Mouse (Mus musculus) stomach, embryonic 16.5 days (tissue): ENCODE data around the gene Zbtb16. TPM values are rescaled to one million over a fixed set of nuclear protein-coding genes. Genes with fewer than 3 reads are reported as not detected.
A peak's percentile ranks its signal among the peaks of the same experiment; 100 is the strongest.

Source experiments
- ATAC-seq: fragments of 200-750 bp; cut with Nextera tagmentation; 2 replicates; pipeline ENCODE4 v1.8.0; 2017; ENCODE audit warnings: moderate number of reproducible peaks, moderate TSS enrichment; ENCODE audit not compliant: insufficient read depth, low FRiP score
- H3K27ac ChIP-seq: fragments of 300-500 bp; sonication (generic); 2 replicates; pipeline ENCODE4 v1.5.1; 2014; ENCODE audit warnings: low read length
- H3K27me3 ChIP-seq: fragments of 300-500 bp; sonication (generic); 2 replicates; pipeline ENCODE4 v1.6.1; 2014; ENCODE audit warnings: low read length, control low read depth, mixed read lengths; ENCODE audit not compliant: control insufficient read depth, insufficient read depth
- H3K36me3 ChIP-seq: fragments of 300-500 bp; sonication (generic); 2 replicates; pipeline ENCODE4 v1.6.1; 2014; ENCODE audit warnings: low read length; ENCODE audit not compliant: control insufficient read depth, insufficient read depth
- H3K4me1 ChIP-seq: fragments of 300-500 bp; sonication (generic); 2 replicates; pipeline ENCODE4 v1.6.1; 2014; ENCODE audit warnings: low read length, control low read depth, mixed read lengths; ENCODE audit not compliant: control insufficient read depth, insufficient read depth
- H3K4me2 ChIP-seq: fragments of 300-500 bp; sonication (generic); 2 replicates; pipeline ENCODE4 v1.6.1; 2014; ENCODE audit warnings: low read depth, low read length, mixed read lengths
- H3K4me3 ChIP-seq: fragments of 300-500 bp; sonication (generic); replicated peaks from 2 replicates; pipeline ENCODE4 v1.5.1; 2014; ENCODE audit warnings: mild to moderate bottlenecking, low read length
- H3K9ac ChIP-seq: fragments of 300-500 bp; sonication (generic); 2 replicates; pipeline ENCODE4 v1.6.1; 2014; ENCODE audit warnings: low read length
- H3K9me3 ChIP-seq: fragments of 300-500 bp; sonication (generic); replicated peaks from 2 replicates; pipeline ENCODE4 v1.6.1; 2016; ENCODE audit warnings: low read length, control low read depth; ENCODE audit not compliant: control insufficient read depth
- WGBS: fragments of 180-500 bp; shearing (Covaris S2); extraction: QIAGEN DNeasy Blood & Tissue Kit; methylation state at CpG from one replicate; pipeline ENCODE4 v1.1.7; 2014; 5-methylcytosine and 5-hydroxymethylcytosine counted together
- polyA plus RNA-seq: library from polyadenylated mRNA; unstranded; fragments of >200 nt; fragmentation: Nextera tagmentation; extraction: Ambion mirVana; gene quantifications from 2 replicates; pipeline ENCODE4 v1.2.1, GENCODE M21; 2015

Zbtb16 gene
- polyA plus RNA-seq, 1 experiment from 2014 or later = 5.1 TPM

- WGBS = 67% methylated on average over 4 of the region's 4 CpGs
- Histone ChIP-seq H3K36me3 (no peaks in the 10 kb centered on the region), H3K27me3 (no peaks in the 10 kb centered on the region; the same call in 1 of the 2 replicates), H3K4me3 (no peak overlapping the region), H3K27ac (peak overlapping the region; percentile 50; the same call in 1 of the 2 replicates), H3K4me2 (no peak overlapping the region), H3K9me3 (no peaks in the 10 kb centered on the region), H3K9ac (no peak overlapping the region), H3K4me1 (0 out of 2 replicates have a peak, but pooled peaks cover 8% of the 10 kb centered on the region)
- no peak for ATAC-seq
Observed at GRCm38 (mm10) chr9:48695796-48696195, 140.2 kb downstream of the Zbtb16 start.

- Histone ChIP-seq H3K9me3 (no peaks in the 10 kb centered on the region), H3K4me2 (0 out of 2 replicates have a peak overlapping the region, but pooled peaks have one; percentile 4), H3K27me3 (no peaks in the 10 kb centered on the region), H3K4me1 (0 out of 2 replicates have a peak, but pooled peaks cover 8% of the 10 kb centered on the region), H3K36me3 (no peaks in the 10 kb centered on the region), H3K27ac (peak overlapping the region; percentile 50), H3K4me3 (no peak overlapping the region), H3K9ac (no peak overlapping the region)
- 14% methylated on average over 10 of the region's 10 CpGs for WGBS
- ATAC-seq = peak; percentile 67; the same call in 1 of the 2 replicates
Observed at GRCm38 (mm10) chr9:48694616-48695061, 141.4 kb downstream of the Zbtb16 start.

GRCm38 (mm10) chr9:48693696-48694095 is 142.3 kb downstream of the Zbtb16 start:
- no peak overlapping the region for H3K4me3 ChIP-seq
- no peaks in the 10 kb centered on the region for H3K27me3 ChIP-seq
- no peak overlapping the region for H3K9ac ChIP-seq
- ATAC-seq = no peak
- H3K27ac ChIP-seq = peak overlapping the region; percentile 50; the same call in 1 of the 2 replicates
- no peak overlapping the region for H3K4me2 ChIP-seq
- no peaks in the 10 kb centered on the region for H3K9me3 ChIP-seq
- 60% methylated on average over 7 of the region's 7 CpGs for WGBS
- H3K36me3 ChIP-seq = no peaks in the 10 kb centered on the region
- peaks cover 8% of the 10 kb centered on the region; the same call in 1 of the 2 replicates for H3K4me1 ChIP-seq

- Histone ChIP-seq H3K4me3 (no peak overlapping the region), H3K27me3 (no peaks in the 10 kb centered on the region), H3K4me1 (peaks cover 3% of the 10 kb centered on the region; the same call in 1 of the 2 replicates), H3K4me2 (no peak overlapping the region), H3K27ac (no peak overlapping the region), H3K9ac (no peak overlapping the region), H3K36me3 (no peaks in the 10 kb centered on the region), H3K9me3 (no peaks in the 10 kb centered on the region)
- 73% methylated on average over 1 of the region's 1 CpGs for WGBS
- no peak for ATAC-seq
Observed at GRCm38 (mm10) chr9:48689718-48689980, 146.4 kb downstream of the Zbtb16 start.

GRCm38 (mm10) chr9:48688859-48689717 is 146.9 kb downstream of the Zbtb16 start:
- WGBS = 70% methylated on average over 6 of the region's 6 CpGs
- no peaks in the 10 kb centered on the region for H3K9me3 ChIP-seq
- H3K27ac ChIP-seq = no peak overlapping the region
- ATAC-seq = no peak
- no peaks in the 10 kb centered on the region for H3K27me3 ChIP-seq
- H3K36me3 ChIP-seq = no peaks in the 10 kb centered on the region
- H3K4me2 ChIP-seq = no peak overlapping the region
- H3K4me1 ChIP-seq = no peaks in the 10 kb centered on the region; the same call in 1 of the 2 replicates
- no peak overlapping the region for H3K4me3 ChIP-seq
- no peak overlapping the region for H3K9ac ChIP-seq

GRCm38 (mm10) chr9:48687891-48688290 is 148.1 kb downstream of the Zbtb16 start:
- ATAC-seq = no peak
- WGBS = 73% methylated on average over 7 of the region's 7 CpGs
- Histone ChIP-seq H3K4me3 (no peak overlapping the region), H3K9ac (no peak overlapping the region), H3K27ac (no peak overlapping the region), H3K4me2 (no peak overlapping the region), H3K9me3 (no peaks in the 10 kb centered on the region), H3K36me3 (no peaks in the 10 kb centered on the region), H3K27me3 (no peaks in the 10 kb centered on the region), H3K4me1 (no peaks in the 10 kb centered on the region; the same call in 1 of the 2 replicates)

- Histone ChIP-seq H3K27me3 (no peaks in the 10 kb centered on the region), H3K9ac (no peak overlapping the region), H3K4me1 (no peaks in the 10 kb centered on the region; the same call in 1 of the 2 replicates), H3K4me3 (no peak overlapping the region), H3K4me2 (no peak overlapping the region), H3K9me3 (no peaks in the 10 kb centered on the region), H3K36me3 (no peaks in the 10 kb centered on the region), H3K27ac (no peak overlapping the region)
- ATAC-seq = no peak
- 66% methylated on average over 7 of the region's 7 CpGs for WGBS
Observed at GRCm38 (mm10) chr9:48685721-48686120, 150.3 kb downstream of the Zbtb16 start.

GRCm38 (mm10) chr9:48684144-48684543 is 151.9 kb downstream of the Zbtb16 start:
- Histone ChIP-seq H3K4me1 (peaks cover 5% of the 10 kb centered on the region; the same call in 1 of the 2 replicates), H3K27me3 (no peaks in the 10 kb centered on the region), H3K36me3 (no peaks in the 10 kb centered on the region), H3K9ac (no peak overlapping the region), H3K4me2 (no peak overlapping the region), H3K27ac (no peak overlapping the region), H3K9me3 (no peaks in the 10 kb centered on the region), H3K4me3 (no peak overlapping the region)
- WGBS = 84% methylated on average over 5 of the region's 5 CpGs
- no peak for ATAC-seq

GRCm38 (mm10) chr9:48681193-48681592 is 154.8 kb downstream of the Zbtb16 start:
- WGBS = 90% methylated on average over 8 of the region's 8 CpGs
- Histone ChIP-seq H3K36me3 (no peaks in the 10 kb centered on the region), H3K9me3 (no peaks in the 10 kb centered on the region), H3K4me2 (no peak overlapping the region), H3K27me3 (no peaks in the 10 kb centered on the region), H3K4me3 (no peak overlapping the region), H3K4me1 (peaks cover 12% of the 10 kb centered on the region; the same call in 1 of the 2 replicates), H3K27ac (no peak overlapping the region), H3K9ac (no peak overlapping the region)
- ATAC-seq = no peak
